In the genomic region with DNA sequence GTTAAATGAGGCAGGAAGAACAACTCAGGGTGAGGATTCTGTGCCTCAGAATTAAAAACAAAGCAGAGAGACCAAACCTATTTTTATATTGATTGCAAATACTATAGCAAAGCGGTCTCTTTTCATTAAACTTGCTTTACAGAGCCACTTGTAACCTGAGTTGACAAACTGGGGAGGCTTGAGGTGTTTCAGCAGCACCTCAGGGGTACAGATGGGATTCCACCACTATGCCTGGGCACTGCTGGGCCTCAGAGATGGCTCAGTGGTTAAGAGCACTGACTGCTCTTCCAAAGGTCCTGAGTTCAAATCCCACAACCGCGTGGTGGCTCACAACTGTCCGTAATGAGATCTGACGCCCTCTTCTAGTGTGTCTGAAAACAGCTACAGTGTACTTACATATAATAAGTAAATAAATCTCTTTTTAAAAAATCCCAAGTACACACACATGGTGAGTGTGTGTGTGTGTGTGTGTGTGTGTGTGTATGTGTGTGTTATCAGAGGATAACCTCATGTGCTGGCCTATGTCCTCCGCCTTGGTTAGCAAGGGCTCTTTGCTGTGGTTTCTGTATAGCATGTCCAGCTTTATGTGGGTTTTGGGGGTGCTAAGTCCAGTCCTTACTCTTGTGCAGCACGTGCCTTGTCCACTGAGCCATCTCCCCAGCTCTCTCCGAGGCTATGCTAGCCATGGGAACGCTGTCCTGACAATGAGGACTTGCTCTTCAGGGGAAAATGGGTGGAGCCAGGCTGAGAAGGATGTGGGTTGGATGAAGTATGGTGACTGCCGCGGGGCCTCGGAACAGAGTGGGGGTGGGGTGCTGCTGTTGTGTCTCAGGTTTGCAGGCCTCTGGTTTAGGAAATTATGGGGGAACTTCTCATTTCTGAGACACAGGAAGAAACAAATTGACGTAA, we compare ENCODE assay signal across 8 mouse cellular contexts. TPM values are rescaled to one million over a fixed set of nuclear protein-coding genes. Genes with fewer than 3 reads are reported as not detected.
A peak's percentile ranks its signal among the peaks of the same experiment; 100 is the strongest.
DNase-seq lines count a peak whose midpoint lies in the region; ATAC-seq and TF ChIP-seq lines count a peak whose summit lies in the region.

No protein-coding gene starts in this region.

- DNase-seq in ovary, postnatal 36 days (ENCODE audit: low spot score): peak; percentile 54
- no peak for DNase-seq in ovary, postnatal 10 days (ENCODE audit: low spot score)
- peak; percentile 79 for DNase-seq in embryonic facial prominence, embryonic 14.5 days (ENCODE audit: low spot score)
- peak; percentile 67 for DNase-seq in heart, postnatal 4 days
- peak; percentile 28 for DNase-seq in limb, embryonic 14.5 days (ENCODE audit: low spot score)
- peak; percentile 79 for DNase-seq in thymus, postnatal 25 days
- DNase-seq in urinary bladder, postnatal 25 days (ENCODE audit: low spot score): no peak

- 29% methylated on average over 13 of the region's 13 CpGs for WGBS in embryonic facial prominence, embryonic 14.5 days
- WGBS in limb, embryonic 14.5 days: 30% methylated on average over 13 of the region's 13 CpGs
- 26% methylated on average over 13 of the region's 13 CpGs for WGBS in midbrain, embryonic 13.5 days

- H3K27ac ChIP-seq in embryonic facial prominence, embryonic 14.5 days (replicated peaks; ENCODE audit: low read depth, low read length): 0 out of 2 replicates have a peak overlapping the region, but pooled peaks have one; percentile 28
- H3K27ac ChIP-seq in limb, embryonic 14.5 days (replicated peaks; ENCODE audit: low read depth, low read length): 0 out of 2 replicates have a peak overlapping the region, but pooled peaks have one; percentile 43
- peak overlapping the region; percentile 62; the same call in 1 of the 2 replicates for H3K27ac ChIP-seq in midbrain, embryonic 13.5 days

- peak overlapping the region; percentile 48 for H3K4me2 ChIP-seq in embryonic facial prominence, embryonic 14.5 days (ENCODE audit: low read depth, low read length)
- peak overlapping the region; percentile 40 for H3K4me2 ChIP-seq in limb, embryonic 14.5 days (replicated peaks; ENCODE audit: low read depth, low read length, severe bottlenecking)
- peak overlapping the region; percentile 36 for H3K4me2 ChIP-seq in midbrain, embryonic 13.5 days (replicated peaks)

- H3K9me3 ChIP-seq in embryonic facial prominence, embryonic 14.5 days (ENCODE audit: control insufficient read depth, low read length): no peaks in the 10 kb centered on the region
- H3K9me3 ChIP-seq in limb, embryonic 14.5 days (ENCODE audit: control insufficient read depth, low read length): no peaks in the 10 kb centered on the region
- no peaks in the 10 kb centered on the region for H3K9me3 ChIP-seq in midbrain, embryonic 13.5 days

- peak; percentile 84 for ATAC-seq in embryonic facial prominence, embryonic 14.5 days (ENCODE audit: low read depth)
- peak; percentile 77 for ATAC-seq in limb, embryonic 14.5 days (ENCODE audit: low FRiP score, low read depth)
- ATAC-seq in midbrain, embryonic 13.5 days: peak; percentile 85

- no peaks in the 10 kb centered on the region for H3K27me3 ChIP-seq in embryonic facial prominence, embryonic 14.5 days (replicated peaks; ENCODE audit: control insufficient read depth, insufficient read depth, low read length)
- no peaks in the 10 kb centered on the region for H3K27me3 ChIP-seq in limb, embryonic 14.5 days (ENCODE audit: control insufficient read depth, insufficient read depth, low read length)
- H3K27me3 ChIP-seq in midbrain, embryonic 13.5 days: peaks cover 15% of the 10 kb centered on the region

- H3K4me1 ChIP-seq in embryonic facial prominence, embryonic 14.5 days (ENCODE audit: control insufficient read depth, insufficient read depth, low read length): peaks cover 22% of the 10 kb centered on the region
- peaks cover 18% of the 10 kb centered on the region for H3K4me1 ChIP-seq in limb, embryonic 14.5 days (ENCODE audit: control insufficient read depth, insufficient read depth, low read length)
- H3K4me1 ChIP-seq in midbrain, embryonic 13.5 days (replicated peaks): peaks cover 31% of the 10 kb centered on the region

- 0 out of 2 replicates have a peak overlapping the region, but pooled peaks have one; percentile 7 for H3K4me3 ChIP-seq in embryonic facial prominence, embryonic 14.5 days (ENCODE audit: low read depth, low read length)
- H3K4me3 ChIP-seq in limb, embryonic 14.5 days (replicated peaks; ENCODE audit: low read length): peak overlapping the region; percentile 11; the same call in 1 of the 2 replicates
- no peak overlapping the region for H3K4me3 ChIP-seq in midbrain, embryonic 13.5 days (replicated peaks)

- H3K9ac ChIP-seq in embryonic facial prominence, embryonic 14.5 days (ENCODE audit: low read depth, low read length): no peak overlapping the region
- no peak overlapping the region for H3K9ac ChIP-seq in limb, embryonic 14.5 days (ENCODE audit: low read depth, low read length, severe bottlenecking)
- H3K9ac ChIP-seq in midbrain, embryonic 13.5 days (replicated peaks): no peak overlapping the region

- H3K36me3 ChIP-seq in embryonic facial prominence, embryonic 14.5 days (ENCODE audit: control insufficient read depth, insufficient read depth, low read length): no peaks in the 10 kb centered on the region
- no peaks in the 10 kb centered on the region for H3K36me3 ChIP-seq in limb, embryonic 14.5 days (ENCODE audit: control insufficient read depth, insufficient read depth, low read length)
- H3K36me3 ChIP-seq in midbrain, embryonic 13.5 days: no peaks in the 10 kb centered on the region

- no peak for TF ChIP-seq POLR2A in limb, embryonic 14.5 days (IDR thresholded peaks at IDR 0.05; ENCODE audit: borderline replicate concordance, extremely low read depth, insufficient read depth, insufficient read length)

RNA-seq across cellular contexts. Expression of gene Cox7a2l, which starts 9.7 kb away (rescaled TPM):
- 182 and 193 TPM in 2 replicates for polyA plus RNA-seq in embryonic facial prominence, embryonic 14.5 days (2014; fragmentation: Nextera tagmentation; extraction: Ambion mirVana)
- 100 to 1,000 TPM; 289 to 300 TPM for total RNA-seq in heart, postnatal 4 days (2021)
- polyA plus RNA-seq in limb, embryonic 14.5 days (2012; rRNA removed): 167 and 195 TPM in 2 replicates
- polyA plus RNA-seq in limb, embryonic 14.5 days (2014; fragmentation: Nextera tagmentation; extraction: Ambion mirVana): 180 and 185 TPM in 2 replicates
- polyA plus RNA-seq in midbrain, embryonic 13.5 days (2015; fragmentation: Nextera tagmentation; extraction: Ambion mirVana): 184 and 188 TPM in 2 replicates

Comparison
In these comparisons a context has a peak if more than half of its experiments do, and no peak if none do; other contexts are left out.
1. DNase-seq: peak in ovary, postnatal 36 days (single experiment), embryonic facial prominence, embryonic 14.5 days (single experiment), heart, postnatal 4 days (single experiment), limb, embryonic 14.5 days (single experiment) and thymus, postnatal 25 days (single experiment); none in ovary, postnatal 10 days (single experiment) and urinary bladder, postnatal 25 days (single experiment).
2. Peak in every context shown above with its lines, with median percentiles within 50 percentile points of each other: ATAC-seq, H3K27ac ChIP-seq and H3K4me2 ChIP-seq.